Mouse (Mus musculus): ENCODE data around the gene Sorbs1. TPM values are rescaled to one million over a fixed set of nuclear protein-coding genes. Genes with fewer than 3 reads are reported as not detected.
A peak's percentile ranks its signal among the peaks of the same experiment; 100 is the strongest.
"Not testable (repeated sequence)": the region's sequence is repeated elsewhere in the genome, so short reads cannot be mapped to it uniquely, and the experiment has no call there.

The Sorbs1 gene
- 2.2 and 3.4 TPM in 2 replicates for polyA plus RNA-seq (2012; ENCODE audit: insufficient read depth, insufficient read length, missing spikeins)

DNA sequence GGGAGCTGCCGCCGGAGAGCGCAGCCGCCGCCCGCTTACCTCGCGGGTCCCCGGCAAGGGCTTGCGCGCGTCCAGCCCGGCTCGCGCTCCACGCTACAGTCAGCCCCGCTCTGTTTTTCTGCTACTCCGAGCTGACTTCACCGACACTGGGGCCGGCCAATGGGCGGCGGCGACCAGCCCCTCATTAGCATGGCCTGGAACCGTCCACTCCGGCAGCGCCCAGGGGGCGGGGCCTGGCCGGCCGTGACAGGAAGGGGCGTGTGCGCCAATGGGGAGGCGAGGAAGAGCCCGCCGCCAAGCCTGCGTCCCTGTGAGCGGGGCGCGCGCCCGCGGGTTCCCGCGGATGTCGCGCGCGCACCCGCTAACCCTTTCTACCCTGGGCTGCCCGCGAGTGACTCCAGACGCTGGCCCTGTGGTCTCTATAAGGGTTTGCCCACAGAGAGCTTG is at the start of gene Sorbs1:
Gene Sorbs1 (minus strand): TSS at position 148 of the 447 bp plus-strand sequence.
- Histone ChIP-seq H3K4me1 (ENCODE audit: control insufficient read depth, insufficient read depth, low read length) (no peaks in the 10 kb centered on the region; the same call in 1 of the 2 replicates), H3K27ac (ENCODE audit: insufficient read depth, low read depth, low read length) (no peak within 1 kb of the TSS), H3K4me3 (ENCODE audit: insufficient read depth, low read length) (peak within 1 kb of the TSS; percentile 76)
- no peak for TF ChIP-seq POLR2A (IDR thresholded peaks at IDR 0.05; ENCODE audit: borderline replicate concordance, low read depth, low read length)

DNA sequence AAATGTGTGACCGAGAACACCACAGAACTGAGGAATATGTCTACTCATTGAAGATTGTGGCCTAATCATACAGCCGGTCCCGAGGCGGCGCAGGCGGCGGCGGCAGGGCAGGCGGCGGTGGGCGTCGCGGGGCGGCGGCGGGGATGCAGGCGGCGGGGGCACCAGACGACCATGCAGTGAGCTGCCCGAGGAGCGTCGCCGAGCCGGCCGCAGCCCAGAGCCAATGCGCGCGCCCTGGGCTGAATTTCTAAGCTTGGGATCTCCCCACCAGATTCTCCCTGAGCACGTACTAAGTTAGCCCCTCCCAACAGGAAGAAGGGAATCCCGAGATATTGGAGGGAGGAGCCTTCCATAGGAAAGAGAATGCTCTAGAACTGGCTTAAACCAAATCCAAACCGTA is 47.9 kb upstream of the Sorbs1 start:
- H3K27ac ChIP-seq (ENCODE audit: insufficient read depth, low read depth, low read length); H3K4me3 ChIP-seq (ENCODE audit: insufficient read depth, low read length); H3K4me1 ChIP-seq (ENCODE audit: control insufficient read depth, insufficient read depth, low read length): not testable (repeated sequence)

DNA sequence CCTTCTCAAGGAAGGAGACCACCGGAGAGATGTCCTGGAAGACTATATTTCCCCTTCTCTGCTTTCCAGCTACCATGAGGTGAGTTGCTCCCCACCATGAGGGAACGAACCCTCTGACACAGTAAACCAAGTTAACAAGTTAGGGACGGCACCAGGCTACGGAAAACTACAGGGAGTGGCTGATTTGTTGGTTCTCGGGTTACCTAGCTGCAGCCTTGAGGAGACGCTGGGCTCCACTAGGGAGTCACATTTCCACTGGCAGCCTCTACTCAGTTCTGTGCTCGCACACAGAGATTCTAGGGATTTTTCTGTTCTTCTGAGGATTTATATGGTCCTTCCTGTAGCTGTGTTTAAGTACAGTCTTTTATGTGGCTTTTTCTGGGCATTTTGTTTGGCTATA is 42.5 kb upstream of the Sorbs1 start:
- no peak for TF ChIP-seq POLR2A (IDR thresholded peaks at IDR 0.05; ENCODE audit: borderline replicate concordance, low read depth, low read length)
- no peak for TF ChIP-seq CTCF (IDR thresholded peaks at IDR 0.05; ENCODE audit: low read depth, low read length)
- Histone ChIP-seq H3K27ac (ENCODE audit: insufficient read depth, low read depth, low read length) (no peak overlapping the region), H3K4me3 (ENCODE audit: insufficient read depth, low read length) (no peak overlapping the region), H3K4me1 (ENCODE audit: control insufficient read depth, insufficient read depth, low read length) (peaks cover 7% of the 10 kb centered on the region)

DNA sequence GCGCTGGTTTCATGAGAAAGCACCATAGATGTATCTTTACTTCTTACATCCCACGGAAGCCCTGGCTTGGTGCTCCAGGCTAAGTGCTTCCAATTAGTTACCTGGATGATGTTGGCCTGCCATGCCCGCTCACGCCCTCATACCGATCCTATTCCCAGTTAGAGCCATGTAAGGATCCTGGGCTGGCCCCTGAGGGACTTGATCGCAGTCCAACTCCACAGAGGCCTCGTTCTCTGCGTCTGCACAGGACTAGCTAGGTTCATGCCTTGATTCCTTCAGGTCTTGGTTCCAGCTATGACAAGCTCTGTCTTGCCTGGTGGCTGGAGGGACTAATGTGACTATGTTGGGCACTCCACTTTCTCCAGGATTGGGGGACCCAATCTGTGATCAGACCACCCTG is 41.6 kb upstream of the Sorbs1 start:
- H3K4me1 ChIP-seq (ENCODE audit: control insufficient read depth, insufficient read depth, low read length): peaks cover 7% of the 10 kb centered on the region
- no peak overlapping the region for H3K4me3 ChIP-seq (ENCODE audit: insufficient read depth, low read length)
- H3K27ac ChIP-seq (ENCODE audit: insufficient read depth, low read depth, low read length): no peak overlapping the region
- TF ChIP-seq CTCF (IDR thresholded peaks at IDR 0.05; ENCODE audit: low read depth, low read length) (no peak), POLR2A (IDR thresholded peaks at IDR 0.05; ENCODE audit: borderline replicate concordance, low read depth, low read length) (no peak)

DNA sequence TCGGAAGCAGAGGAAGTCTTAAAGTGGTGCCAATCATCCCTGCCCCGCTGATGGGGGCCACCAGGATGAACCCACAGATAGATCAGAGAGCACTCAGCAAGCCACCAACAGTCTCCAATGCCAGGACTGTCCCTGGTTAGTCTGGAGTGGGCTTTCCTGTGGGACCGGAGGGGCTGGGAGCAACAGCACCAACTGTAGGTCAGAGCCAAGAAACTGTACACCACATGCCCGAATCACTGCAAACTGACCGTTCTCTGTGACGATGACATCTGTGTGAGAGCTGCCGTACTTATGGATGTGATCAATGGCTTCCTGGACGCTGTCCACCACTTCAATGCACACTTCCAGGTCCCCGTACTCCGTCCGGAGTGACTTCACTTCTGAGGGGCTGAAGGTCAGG is 40.8 kb upstream of the Sorbs1 start:
- no peak for TF ChIP-seq POLR2A (IDR thresholded peaks at IDR 0.05; ENCODE audit: borderline replicate concordance, low read depth, low read length)
- no peak for TF ChIP-seq CTCF (IDR thresholded peaks at IDR 0.05; ENCODE audit: low read depth, low read length)
- Histone ChIP-seq H3K4me3 (ENCODE audit: insufficient read depth, low read length) (no peak overlapping the region), H3K4me1 (ENCODE audit: control insufficient read depth, insufficient read depth, low read length) (peaks cover 7% of the 10 kb centered on the region), H3K27ac (ENCODE audit: insufficient read depth, low read depth, low read length) (no peak overlapping the region)

DNA sequence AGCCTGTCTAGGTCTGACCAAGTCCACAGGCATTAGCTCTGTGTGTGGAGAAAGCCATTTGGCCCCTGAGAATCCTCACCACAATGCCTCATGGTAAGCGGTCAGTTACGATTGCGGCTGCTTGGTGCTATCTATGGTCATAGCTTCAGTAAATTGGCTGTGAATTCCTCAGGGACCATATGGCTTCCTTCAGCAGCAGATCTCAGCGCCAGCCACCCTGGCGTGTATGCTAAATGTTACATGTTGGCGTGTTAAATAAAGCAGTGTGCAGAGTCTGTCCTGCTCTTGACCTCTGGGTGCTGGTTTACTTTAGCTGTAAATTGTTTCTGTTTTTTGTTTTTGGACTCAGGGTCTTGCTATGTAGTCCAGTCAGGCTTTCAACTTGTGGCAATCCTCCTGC is 40.3 kb upstream of the Sorbs1 start:
- Histone ChIP-seq H3K4me3 (ENCODE audit: insufficient read depth, low read length) (no peak overlapping the region), H3K4me1 (ENCODE audit: control insufficient read depth, insufficient read depth, low read length) (peaks cover 7% of the 10 kb centered on the region), H3K27ac (ENCODE audit: insufficient read depth, low read depth, low read length) (no peak overlapping the region)
- TF ChIP-seq POLR2A (IDR thresholded peaks at IDR 0.05; ENCODE audit: borderline replicate concordance, low read depth, low read length) (no peak), CTCF (IDR thresholded peaks at IDR 0.05; ENCODE audit: low read depth, low read length) (no peak)

DNA sequence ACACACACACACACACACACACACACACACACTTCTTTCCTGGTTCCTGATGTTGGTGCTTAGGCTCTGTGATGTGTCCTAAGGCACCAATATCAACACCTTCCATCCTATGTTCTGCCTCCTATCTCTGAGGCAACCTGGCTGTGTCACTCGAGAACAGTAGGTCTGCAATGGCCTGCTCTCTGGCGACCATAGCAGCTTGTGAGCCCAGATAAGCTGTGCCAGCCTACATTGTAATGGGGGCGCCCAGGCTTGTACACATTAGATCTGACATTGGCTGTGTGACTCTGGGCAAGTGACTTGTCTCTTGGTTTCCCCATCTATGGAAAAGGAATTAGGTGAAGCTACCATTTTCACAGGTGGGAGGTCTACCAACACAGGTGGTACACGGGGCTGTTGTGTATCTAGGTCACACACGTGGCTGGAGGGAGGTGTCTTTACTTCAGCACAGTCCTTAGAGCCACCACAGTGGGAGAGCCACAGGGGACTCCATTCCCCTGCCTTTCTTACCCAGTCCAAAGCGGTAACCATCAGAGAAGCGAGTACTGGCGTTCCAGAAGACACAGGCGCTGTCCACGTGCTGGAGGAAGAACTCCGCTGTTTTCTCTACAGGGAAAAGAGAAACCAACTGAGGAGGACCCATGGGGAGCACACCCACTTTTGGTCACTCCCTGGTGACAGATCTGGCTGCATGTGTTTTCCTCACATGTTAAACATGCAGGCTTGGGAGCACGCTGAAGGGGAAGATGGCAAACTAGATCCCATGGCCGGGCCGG is 39.6 kb upstream of the Sorbs1 start:
- H3K4me1 ChIP-seq (ENCODE audit: control insufficient read depth, insufficient read depth, low read length): peaks cover 4% of the 10 kb centered on the region
- no peak overlapping the region for H3K4me3 ChIP-seq (ENCODE audit: insufficient read depth, low read length)
- no peak for TF ChIP-seq POLR2A (IDR thresholded peaks at IDR 0.05; ENCODE audit: borderline replicate concordance, low read depth, low read length)
- no peak for TF ChIP-seq CTCF (IDR thresholded peaks at IDR 0.05; ENCODE audit: low read depth, low read length)
- no peak overlapping the region for H3K27ac ChIP-seq (ENCODE audit: insufficient read depth, low read depth, low read length)

DNA sequence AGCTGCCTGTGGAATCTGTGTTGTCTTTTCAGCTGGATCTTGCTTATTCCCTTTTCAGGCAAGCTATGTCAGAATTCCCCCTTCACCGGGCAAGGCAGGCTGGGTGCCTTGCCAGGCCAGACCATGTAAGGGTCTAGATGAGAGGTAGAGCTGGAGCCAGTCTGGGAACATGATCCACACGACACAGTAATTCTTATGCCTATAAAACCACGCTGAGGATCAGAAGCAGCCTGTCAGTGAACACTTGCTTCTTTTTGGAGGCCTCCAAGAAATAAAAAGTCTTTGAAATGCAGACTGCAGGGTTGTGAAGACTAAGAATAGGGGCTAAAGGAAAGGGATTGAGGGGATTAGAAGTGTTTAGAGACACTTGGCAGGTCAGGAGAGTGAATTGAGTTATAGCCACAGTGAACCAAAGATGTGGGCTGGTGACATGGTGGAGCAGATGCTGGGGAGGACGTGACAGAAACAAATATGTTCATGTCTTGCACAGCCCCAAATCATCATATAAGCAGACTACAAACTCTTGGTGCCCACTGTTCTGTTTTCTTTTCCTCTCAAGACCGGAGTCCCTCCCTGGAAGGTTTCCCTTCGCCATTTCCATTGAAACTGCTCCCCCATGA is 36.0 kb upstream of the Sorbs1 start:
- TF ChIP-seq POLR2A (IDR thresholded peaks at IDR 0.05; ENCODE audit: borderline replicate concordance, low read depth, low read length): no peak
- TF ChIP-seq CTCF (IDR thresholded peaks at IDR 0.05; ENCODE audit: low read depth, low read length): no peak
- no peak overlapping the region for H3K4me3 ChIP-seq (ENCODE audit: insufficient read depth, low read length)
- no peak overlapping the region for H3K27ac ChIP-seq (ENCODE audit: insufficient read depth, low read depth, low read length)
- no peaks in the 10 kb centered on the region for H3K4me1 ChIP-seq (ENCODE audit: control insufficient read depth, insufficient read depth, low read length)

DNA sequence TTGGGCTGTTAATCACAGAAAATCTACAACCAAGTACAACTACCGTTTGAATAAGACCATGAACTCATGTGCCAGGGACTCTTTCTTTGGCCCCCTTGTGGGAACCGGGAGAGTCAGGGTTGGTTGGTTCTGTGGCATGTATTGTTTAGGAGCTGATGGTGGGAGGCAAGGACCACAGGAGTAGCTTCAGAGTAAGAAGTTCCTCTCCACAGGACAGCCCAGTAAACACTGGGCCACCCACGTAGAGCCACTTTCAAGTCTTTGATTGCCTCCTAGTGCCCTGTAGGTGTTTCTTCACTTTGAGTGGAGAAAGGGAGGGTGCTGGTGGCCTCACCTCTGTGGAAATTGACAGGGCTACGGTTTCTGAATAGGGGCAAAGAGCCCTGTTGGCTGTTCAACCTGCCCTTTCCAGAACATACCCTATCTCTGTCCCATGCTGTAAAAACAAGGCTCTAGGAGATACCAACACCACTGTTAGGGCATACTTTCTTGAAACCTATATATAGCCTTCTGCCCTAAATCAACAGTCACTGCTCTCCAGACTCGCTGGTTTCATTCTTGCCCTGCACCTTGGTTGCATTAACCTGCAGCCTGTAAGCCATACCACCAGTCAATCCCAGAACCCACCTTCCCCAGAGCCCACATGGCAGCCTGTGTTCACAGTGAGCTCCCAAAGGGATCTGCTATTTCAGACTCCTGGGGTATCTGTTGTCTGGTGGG is 35.4 kb upstream of the Sorbs1 start:
- no peak overlapping the region for H3K4me3 ChIP-seq (ENCODE audit: insufficient read depth, low read length)
- H3K27ac ChIP-seq (ENCODE audit: insufficient read depth, low read depth, low read length): no peak overlapping the region
- TF ChIP-seq POLR2A (IDR thresholded peaks at IDR 0.05; ENCODE audit: borderline replicate concordance, low read depth, low read length) (no peak), CTCF (IDR thresholded peaks at IDR 0.05; ENCODE audit: low read depth, low read length) (no peak)
- no peaks in the 10 kb centered on the region for H3K4me1 ChIP-seq (ENCODE audit: control insufficient read depth, insufficient read depth, low read length)

DNA sequence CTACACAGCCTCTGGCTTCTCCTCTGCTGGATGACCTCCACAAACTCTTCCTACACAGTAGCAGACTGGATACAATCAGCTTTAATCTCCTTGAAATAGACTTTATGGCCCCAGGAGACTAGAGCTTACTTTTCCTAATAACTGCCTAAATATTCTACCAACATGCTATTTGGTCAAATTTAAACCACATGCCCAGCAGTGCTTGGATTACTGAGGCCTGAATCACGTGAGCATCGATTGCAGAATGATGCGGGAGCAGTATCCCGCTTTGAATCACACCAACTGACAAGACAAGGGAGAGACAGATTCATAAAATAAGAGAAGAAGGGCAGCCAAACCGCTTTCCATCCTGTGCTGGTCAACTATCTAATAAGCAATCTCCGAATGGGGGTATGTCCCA is 34.8 kb upstream of the Sorbs1 start:
- Histone ChIP-seq H3K4me1 (ENCODE audit: control insufficient read depth, insufficient read depth, low read length) (no peaks in the 10 kb centered on the region), H3K4me3 (ENCODE audit: insufficient read depth, low read length) (no peak overlapping the region), H3K27ac (ENCODE audit: insufficient read depth, low read depth, low read length) (no peak overlapping the region)
- TF ChIP-seq CTCF (IDR thresholded peaks at IDR 0.05; ENCODE audit: low read depth, low read length): no peak
- TF ChIP-seq POLR2A (IDR thresholded peaks at IDR 0.05; ENCODE audit: borderline replicate concordance, low read depth, low read length): no peak

Data from bone marrow macrophage, adult 2 months (primary cell).